Mouse (Mus musculus) CH12.LX (cell line): ENCODE measurements at regions not wholly inside any gene's neighbourhood (a gene's known extent, or its start where the extent isn't known, plus 50 kb on each side); places are given as distances from the start of the nearest gene placed in this dataset.
A peak's percentile ranks its signal among the peaks of the same experiment; 100 is the strongest.

ENCODE experiments used
- DNase-seq: peaks from one replicate; pipeline ENCODE4 v3.0.0-alpha.2; 2013; ENCODE audit errors: extremely low read depth
- H3K27ac ChIP-seq: 2 replicates; pipeline ENCODE4 v1.5.1; 2012; ENCODE audit warnings: low read depth, mild to moderate bottlenecking, control low read depth, moderate library complexity; ENCODE audit not compliant: insufficient read depth
- H3K27me3 ChIP-seq: replicated peaks from 2 replicates; pipeline ENCODE3; 2012; ENCODE audit warnings: inconsistent platforms
- H3K36me3 ChIP-seq, 2 experiments: replicated peaks in 1 of 2; 2 replicates each; pipeline versions ENCODE3 to v1.6.1; 2012; ENCODE audit warnings: inconsistent platforms in 1 of 2, low read length in 1 of 2, mild to moderate bottlenecking in 1 of 2, mixed read lengths in 1 of 2, moderate library complexity in 1 of 2; ENCODE audit not compliant: control insufficient read depth in 1 of 2, insufficient read depth in 1 of 2
- H3K4me1 ChIP-seq, 2 experiments: 2 replicates each; pipeline ENCODE4 v1.6.1; 2012; ENCODE audit warnings: inconsistent platforms in 1 of 2, moderate library complexity in 1 of 2; ENCODE audit not compliant: insufficient read depth in 2 of 2, control insufficient read depth in 1 of 2
- H3K4me2 ChIP-seq: 2 replicates; pipeline ENCODE4 v1.6.1; 2012; ENCODE audit warnings: low read depth, mild to moderate bottlenecking, control low read depth; ENCODE audit not compliant: poor library complexity, insufficient read depth, severe bottlenecking
- H3K4me3 ChIP-seq, 3 experiments: fragments of 150-350 bp in 1 of 3; sonication (generic) in 1 of 3; replicated peaks in 1 of 3; 2 replicates each; pipeline versions ENCODE3 to v1.5.1; 2011 to 2012; ENCODE audit warnings: low read depth in 2 of 3, low read length in 2 of 3, mild to moderate bottlenecking in 2 of 3, moderate library complexity in 2 of 3, control low read depth in 1 of 3, improper control_type of control experiment in 1 of 3, inconsistent platforms in 1 of 3, mixed read lengths in 1 of 3; ENCODE audit not compliant: poor library complexity in 1 of 3
- H3K79me2 ChIP-seq: replicated peaks from 2 replicates; pipeline ENCODE4 v1.6.1; 2012; ENCODE audit warnings: mild to moderate bottlenecking, moderate library complexity; ENCODE audit not compliant: control insufficient read depth, poor library complexity, insufficient read depth, severe bottlenecking; ENCODE audit errors: extremely low read depth
- H3K9ac ChIP-seq: 2 replicates; pipeline ENCODE4 v1.6.1; 2012; ENCODE audit warnings: low read depth, mild to moderate bottlenecking, control low read depth, moderate library complexity; ENCODE audit not compliant: insufficient read depth
- H3K9me3 ChIP-seq: replicated peaks from 2 replicates; pipeline ENCODE3; 2012; ENCODE audit warnings: low read length, inconsistent platforms, mixed read lengths
- CTCF ChIP-seq, 2 experiments: IDR thresholded peaks in 1 of 2; conservative IDR thresholded peaks in 1 of 2; 2 replicates each; pipeline ENCODE4 v1.5.1; 2011 to 2012; ENCODE audit warnings: low read depth in 2 of 2, low read length in 2 of 2, improper control_type of control experiment in 1 of 2, inconsistent platforms in 1 of 2, mild to moderate bottlenecking in 1 of 2, moderate library complexity in 1 of 2
- JUN ChIP-seq: IDR thresholded peaks from 2 replicates; pipeline ENCODE4 v1.6.1; 2011; ENCODE audit warnings: low read depth, mild to moderate bottlenecking, low read length, improper control_type of control experiment, moderate library complexity; ENCODE audit not compliant: insufficient read depth
- MAZ ChIP-seq: IDR thresholded peaks from 2 replicates; pipeline ENCODE4 v1.6.1; 2012; ENCODE audit warnings: low read depth, mild to moderate bottlenecking, inconsistent platforms, low read length, improper control_type of control experiment, moderate library complexity
- NELFE ChIP-seq: IDR thresholded peaks from 2 replicates; pipeline ENCODE4 v1.6.1; 2011; ENCODE audit warnings: low read depth, low read length, improper control_type of control experiment
- TBP ChIP-seq: conservative IDR thresholded peaks from 2 replicates; pipeline ENCODE4 v1.6.1; 2011; ENCODE audit warnings: low read depth, low read length, improper control_type of control experiment
- ZC3H11A ChIP-seq: IDR thresholded peaks from 2 replicates; pipeline ENCODE4 v1.6.1; 2012; ENCODE audit warnings: low read depth, mild to moderate bottlenecking, inconsistent platforms, low read length, improper control_type of control experiment
- ZKSCAN1 ChIP-seq: IDR thresholded peaks from 2 replicates; pipeline ENCODE4 v1.6.1; 2012; ENCODE audit warnings: low read depth, inconsistent platforms, low read length, improper control_type of control experiment, borderline replicate concordance
- dilution Hi-C: fragments of 300-500 bp; cut with MboI; formaldehyde crosslinking; loops from 2 replicates; pipeline ENCODE4 v1.14.3; 2020; ENCODE audit warnings: low sequenced_read_pairs; ENCODE audit not compliant: extremely low pct_unique_long_range_greater_than_20kb, extremely low pct_ligation_motif_present
- in situ Hi-C: fragments of 300-500 bp; cut with MboI; formaldehyde crosslinking; loops from 3 replicates; pipeline ENCODE4 v1.14.3; 2019; ENCODE audit warnings: low sequenced_read_pairs, low pct_ligation_motif_present, low pct_unique_long_range_greater_than_20kb, mixed read lengths

DNA sequence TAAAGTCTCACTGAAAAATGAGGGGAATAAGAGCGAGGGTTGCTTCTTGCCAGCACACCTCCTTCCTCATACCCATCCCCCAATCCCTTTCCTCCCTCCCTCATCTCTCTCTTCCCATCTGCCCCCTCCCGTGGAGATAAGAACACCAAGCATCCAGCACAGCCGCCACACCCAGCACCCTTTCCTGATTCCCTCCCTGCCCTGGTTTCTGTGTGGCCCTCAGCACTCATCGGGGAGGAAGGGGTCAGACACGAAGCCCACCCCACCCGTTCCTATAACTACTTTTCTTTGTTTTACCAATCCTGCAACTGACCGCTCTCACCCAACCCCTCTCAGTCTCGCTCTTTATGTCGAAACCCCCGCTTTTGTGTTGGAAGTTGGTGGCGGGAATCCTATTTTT is 137.3 kb downstream of the Rpl14 start:
- H3K9ac ChIP-seq: no peak overlapping the region
- TF ChIP-seq CTCF (conservative IDR thresholded peaks at IDR 0.05 in 1 of 2, IDR thresholded peaks at IDR 0.05 in 1 of 2; ENCODE audit: low read depth in 2 of 2, low read length in 2 of 2) (no peak), JUN (no peak), ZKSCAN1 (no peak), TBP (no peak)
- H3K36me3 ChIP-seq: no peaks in the 10 kb centered on the region
- H3K27ac ChIP-seq: no peak overlapping the region
- H3K4me1 ChIP-seq: peaks cover under 1 to 2% of the 10 kb centered on the region in 2 experiments; a peak in 2 of 4 replicates
- H3K9me3 ChIP-seq: peaks cover 2% of the 10 kb centered on the region
- H3K4me3 ChIP-seq: no peak overlapping the region
- dilution Hi-C loops: no loop called here
- in situ Hi-C loops: no loop called here
- no peaks in the 10 kb centered on the region for H3K27me3 ChIP-seq
- no peak overlapping the region for H3K4me2 ChIP-seq
- H3K79me2 ChIP-seq: no peaks in the 10 kb centered on the region
- no peak for DNase-seq

DNA sequence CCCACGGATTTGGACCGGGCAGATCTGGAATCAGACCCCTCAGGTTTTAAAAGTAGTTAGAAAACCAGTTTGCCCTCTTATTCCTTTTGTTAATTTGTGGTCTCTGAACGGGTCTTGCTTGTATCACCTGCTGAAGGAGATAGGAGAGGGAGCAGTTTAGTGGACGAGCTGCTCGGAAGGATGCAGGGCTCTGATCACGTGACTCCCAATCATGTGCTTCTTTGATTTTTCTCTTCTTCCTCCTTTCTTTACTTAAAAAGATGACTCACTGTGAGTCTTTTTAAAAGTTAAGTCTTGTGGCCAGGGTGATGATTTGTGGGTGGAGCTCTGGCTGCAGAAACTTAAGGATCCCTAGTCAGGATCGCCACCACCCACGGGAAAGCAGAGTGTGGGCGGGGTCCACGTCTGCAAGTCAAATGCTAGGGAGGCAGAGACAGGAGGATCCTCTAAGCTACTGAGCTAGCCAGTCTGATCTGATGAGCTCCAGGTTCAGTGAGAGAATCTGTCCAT is 138.0 kb downstream of the Rpl14 start:
- TF ChIP-seq ZC3H11A (no peak), MAZ (no peak)
- no peak overlapping the region for H3K4me3 ChIP-seq
- no peak overlapping the region for H3K4me2 ChIP-seq
- no peaks in the 10 kb centered on the region for H3K27me3 ChIP-seq
- H3K9me3 ChIP-seq: peaks cover 2% of the 10 kb centered on the region
- H3K79me2 ChIP-seq: no peaks in the 10 kb centered on the region
- in situ Hi-C loops (no loop called here), dilution Hi-C loops (no loop called here)
- no peak overlapping the region for H3K27ac ChIP-seq
- no peak overlapping the region for H3K9ac ChIP-seq
- H3K4me1 ChIP-seq: no peaks in the 10 kb centered on the region
- DNase-seq: no peak
- H3K36me3 ChIP-seq: no peaks in the 10 kb centered on the region

DNA sequence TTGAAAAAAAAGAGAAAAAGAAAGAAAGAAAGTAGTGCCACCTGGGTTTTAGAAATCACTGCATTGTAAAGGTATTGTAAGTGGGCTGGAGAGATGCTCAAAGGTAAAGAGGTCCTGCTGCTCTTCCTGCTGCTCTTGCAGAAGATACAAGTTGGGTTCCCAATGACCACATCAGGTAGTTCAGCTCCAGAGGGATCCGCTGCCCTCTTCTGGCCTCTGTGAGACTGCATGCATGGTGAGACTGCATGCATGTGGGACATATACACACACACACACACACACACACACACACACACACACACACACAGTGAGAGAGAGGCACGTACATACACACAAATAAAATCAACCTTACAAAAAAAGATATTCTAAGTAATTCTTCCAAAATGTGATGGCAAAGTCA is 141.7 kb downstream of the Rpl14 start:
- in situ Hi-C loops: no loop called here
- dilution Hi-C loops: no loop called here

More for the DNA sequence above, 141.7 kb downstream of the Rpl14 start:
- no peak for TF ChIP-seq MAZ
- no peak for TF ChIP-seq NELFE
- peak in 1 of 2 experiments; percentile 14; a peak in 1 of 4 replicates for TF ChIP-seq CTCF (conservative IDR thresholded peaks at IDR 0.05 in 1 of 2, IDR thresholded peaks at IDR 0.05 in 1 of 2; ENCODE audit: low read depth in 2 of 2, low read length in 2 of 2)
- H3K9me3 ChIP-seq: peaks cover 2% of the 10 kb centered on the region
- H3K4me1 ChIP-seq: no peaks in the 10 kb centered on the region
- no peak overlapping the region for H3K9ac ChIP-seq
- H3K27me3 ChIP-seq: no peaks in the 10 kb centered on the region
- no peak for DNase-seq
- H3K36me3 ChIP-seq: no peaks in the 10 kb centered on the region
- no peak overlapping the region for H3K4me3 ChIP-seq
- H3K4me2 ChIP-seq: no peak overlapping the region
- no peaks in the 10 kb centered on the region for H3K79me2 ChIP-seq
- H3K27ac ChIP-seq: no peak overlapping the region
